Mouse (Mus musculus) left cerebral cortex, adult 2 months (tissue): ENCODE measurements around the gene Ms4a15. TPM values are rescaled to one million over a fixed set of nuclear protein-coding genes. Genes with fewer than 3 reads are reported as not detected.
A peak's percentile ranks its signal among the peaks of the same experiment; 100 is the strongest.

ENCODE experiments used
- DNase-seq, 2 experiments: peaks; one replicate each; pipeline ENCODE4 v3.0.0; 2021 to 2022; ENCODE audit warnings: low spot score in 2 of 2, mixed read lengths in 1 of 2; ENCODE audit errors: extremely low spot score in 1 of 2
- H3K27ac ChIP-seq: fragments of 200-600 bp; 2 replicates; pipeline ENCODE4 v1.8.1; 2022
- H3K4me3 ChIP-seq: fragments of 200-600 bp; 2 replicates; pipeline ENCODE4 v1.8.1; 2022
- CTCF ChIP-seq: fragments of 200-600 bp; IDR thresholded peaks from 2 replicates; pipeline ENCODE4 v1.8.1; 2022; ENCODE audit warnings: antibody characterized with exemption, mild to moderate bottlenecking, moderate library complexity
- intact Hi-C: fragments of 180-260 bp; cut with DNase I; formaldehyde crosslinking; loops from one replicate; pipeline ENCODE4 v1.15.1; 2025
- total RNA-seq, 2 experiments: library from RNA; stranded (reverse); gene quantifications; 2 replicates each; pipeline ENCODE4 v1.2.3; 2021

Ms4a15 gene
- total RNA-seq, 2 experiments from 2014 or later, result not detected

DNA sequence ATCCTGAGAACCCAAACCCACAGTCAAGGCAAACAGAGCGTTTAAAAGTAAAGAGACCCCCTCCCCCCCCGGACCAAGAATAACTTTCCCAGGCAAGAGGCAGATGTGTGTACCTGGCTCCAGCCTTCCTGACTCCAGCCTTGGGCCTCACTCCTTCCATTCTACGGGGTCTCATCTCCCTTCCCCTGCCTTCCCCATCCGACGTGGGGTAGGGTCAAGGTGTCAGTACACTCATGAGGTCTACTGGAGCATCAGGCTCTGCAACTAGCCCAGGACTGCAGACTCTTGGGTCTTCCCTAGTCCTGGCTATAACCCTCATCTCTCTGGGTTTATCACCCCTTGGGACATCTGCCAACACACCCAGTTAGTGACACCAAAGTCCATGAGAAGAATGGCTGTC is 12.8 kb downstream of the Ms4a15 start:
- intact Hi-C loops, result no loop called here
- TF ChIP-seq CTCF, result no peak
- Histone ChIP-seq H3K27ac (no peak overlapping the region), H3K4me3 (no peak overlapping the region)
- DNase-seq, result no peak

DNA sequence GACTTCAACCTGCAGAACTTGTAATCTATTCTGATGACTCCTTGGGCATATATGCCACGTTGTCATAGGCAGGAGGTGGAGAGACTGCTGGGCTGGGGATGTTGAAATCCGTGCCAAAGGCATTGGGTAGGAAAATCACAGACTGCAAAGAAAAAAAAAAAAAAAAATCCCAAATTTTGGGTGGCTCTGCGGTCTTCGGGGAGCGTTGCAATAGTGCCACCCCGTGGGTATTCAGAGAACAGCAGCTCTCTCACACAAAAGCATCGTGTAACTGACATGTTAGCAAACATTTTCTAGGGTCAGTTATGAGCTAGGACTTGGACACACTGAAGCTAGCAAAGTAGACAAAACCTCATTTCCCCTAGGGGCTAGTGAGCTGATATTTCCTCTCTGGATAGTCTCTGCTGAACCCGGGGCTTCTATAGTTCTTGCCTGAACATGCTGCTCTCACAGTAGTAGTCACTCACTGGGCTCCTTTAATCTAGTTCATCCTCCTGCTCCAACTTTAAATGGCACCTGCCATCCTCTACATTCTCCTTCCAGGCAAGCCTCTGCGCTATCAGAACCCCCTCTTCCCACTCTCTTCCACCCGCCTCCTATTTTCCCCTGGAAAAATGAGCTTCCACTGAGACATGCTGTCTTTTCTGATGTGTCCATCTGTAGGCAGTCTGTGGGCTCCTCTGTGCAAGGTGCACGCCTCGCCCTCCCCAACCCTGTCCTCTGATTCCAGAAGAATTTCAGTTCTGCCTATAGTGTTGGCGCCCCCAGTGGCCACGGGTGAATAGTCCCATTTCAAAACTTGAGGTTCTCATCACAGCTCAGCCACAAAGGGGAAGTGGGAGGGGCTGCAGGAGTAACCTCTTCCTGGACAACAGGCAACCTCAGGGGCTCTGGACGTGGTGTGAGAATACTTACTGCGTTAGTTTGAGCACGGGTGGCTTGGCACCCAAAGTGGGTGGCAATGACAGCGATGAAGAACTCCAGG is 13.6 kb downstream of the Ms4a15 start:
- DNase-seq, result peak; percentile 67 to 72
- intact Hi-C loops, result no loop called here
- H3K4me3 ChIP-seq, result 0 out of 2 replicates have a peak overlapping the region, but pooled peaks have one; percentile 16
- no peak overlapping the region for H3K27ac ChIP-seq
- peak; percentile 71 for TF ChIP-seq CTCF

- no peak for DNase-seq
- Histone ChIP-seq H3K27ac (no peak overlapping the region), H3K4me3 (no peak overlapping the region)
- intact Hi-C loops, result no loop called here
- peak; percentile 51 for TF ChIP-seq CTCF
Observed at GRCm38 (mm10) chr19:10976318-10976717, 16.7 kb downstream of the Ms4a15 start.

DNA sequence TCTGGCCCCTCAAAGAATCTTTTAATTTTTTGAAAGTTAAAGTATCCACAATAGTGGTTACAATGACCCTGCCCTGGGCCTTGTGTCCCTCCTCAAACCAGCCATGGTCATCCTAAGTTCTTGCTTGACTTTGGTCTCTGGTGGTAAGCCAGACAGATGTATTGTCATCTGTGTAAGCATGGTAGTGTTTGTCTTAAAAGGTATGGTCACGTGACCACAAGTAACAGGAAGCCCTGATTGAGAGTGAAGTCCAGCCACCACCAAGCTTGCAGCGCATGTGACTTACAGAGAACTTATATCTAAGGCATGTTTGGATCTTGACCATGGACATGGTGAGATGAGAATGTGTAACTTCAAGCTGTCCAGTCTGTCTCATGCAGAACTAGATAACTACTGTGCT is 17.9 kb downstream of the Ms4a15 start:
- intact Hi-C loops, result no loop called here
- no peak overlapping the region for H3K4me3 ChIP-seq

GRCm38 (mm10) chr19:10974238-10974865 is 18.7 kb downstream of the Ms4a15 start, which contains the start of gene Ms4a10:
TSS of gene Ms4a10 (minus strand) at chr19:10974670.
- TF ChIP-seq CTCF, result no peak
- Histone ChIP-seq H3K4me3 (no peak within 1 kb of the TSS), H3K27ac (no peak within 1 kb of the TSS)
- intact Hi-C loops, result no loop called here
- no peak for DNase-seq

More for the DNA sequence above, 17.9 kb downstream of the Ms4a15 start:
- no peak overlapping the region for H3K27ac ChIP-seq
- no peak for TF ChIP-seq CTCF
- DNase-seq, result no peak

- TF ChIP-seq CTCF, result no peak
- Histone ChIP-seq H3K4me3 (no peak overlapping the region), H3K27ac (no peak overlapping the region)
- no peak for DNase-seq
- intact Hi-C loops, result no loop called here
Observed at GRCm38 (mm10) chr19:10973187-10973586, 19.9 kb downstream of the Ms4a15 start.

- TF ChIP-seq CTCF, result no peak
- intact Hi-C loops, result no loop called here
Observed at GRCm38 (mm10) chr19:10972660-10973059, 20.4 kb downstream of the Ms4a15 start.

DNA sequence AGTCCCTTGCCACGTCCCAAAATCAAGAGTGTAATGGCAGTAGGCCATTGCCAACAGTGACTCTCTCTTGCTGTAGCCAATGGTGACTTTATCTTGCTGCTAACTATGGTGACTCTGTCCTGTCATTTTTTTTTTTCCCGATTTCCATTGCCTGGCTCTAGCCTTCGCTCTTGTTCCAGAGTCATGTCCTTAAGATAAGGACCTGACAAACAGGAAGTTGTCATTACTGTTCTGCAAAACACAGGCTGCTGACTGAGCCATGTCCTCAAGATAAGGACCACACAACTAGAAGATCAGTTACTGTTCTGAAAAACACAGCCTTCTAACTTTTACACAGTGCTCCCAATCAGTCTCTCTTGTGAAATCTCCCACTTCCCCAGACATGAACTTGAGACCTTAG is 22.6 kb downstream of the Ms4a15 start:
- no peak for TF ChIP-seq CTCF
- no peak for DNase-seq
- intact Hi-C loops, result no loop called here
- H3K27ac ChIP-seq, result no peak overlapping the region
- H3K4me3 ChIP-seq, result no peak overlapping the region

More at GRCm38 (mm10) chr19:10972660-10973059, 20.4 kb downstream of the Ms4a15 start:
- no peak overlapping the region for H3K4me3 ChIP-seq
- no peak for DNase-seq
- no peak overlapping the region for H3K27ac ChIP-seq

DNA sequence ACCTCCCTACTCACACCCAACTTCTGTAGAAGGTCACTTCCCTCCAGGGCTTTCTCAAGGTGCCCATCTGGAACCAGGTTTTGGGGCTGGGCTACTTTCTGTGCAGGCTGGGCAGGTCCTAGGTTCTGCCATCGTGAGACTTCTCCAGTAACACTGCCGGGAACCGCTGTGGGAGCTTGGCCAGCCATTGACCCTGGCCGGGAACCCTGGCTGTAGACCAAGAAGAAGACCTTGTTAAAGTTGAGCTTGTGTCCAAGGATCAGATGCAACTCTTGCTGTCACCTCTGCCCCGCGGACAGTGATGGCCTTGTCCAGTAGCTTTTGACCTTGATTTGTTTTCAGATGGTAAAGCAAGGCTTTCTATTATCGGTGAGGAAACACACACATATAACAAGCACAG is 24.5 kb downstream of the Ms4a15 start:
- no peak for DNase-seq
- Histone ChIP-seq H3K4me3 (no peak overlapping the region), H3K27ac (no peak overlapping the region)
- TF ChIP-seq CTCF, result no peak
- intact Hi-C loops, result no loop called here

- intact Hi-C loops, result no loop called here
- Histone ChIP-seq H3K4me3 (no peak overlapping the region), H3K27ac (no peak overlapping the region)
- DNase-seq, result no peak
- no peak for TF ChIP-seq CTCF
Observed at GRCm38 (mm10) chr19:10965721-10966120, 27.3 kb downstream of the Ms4a15 start.

DNA sequence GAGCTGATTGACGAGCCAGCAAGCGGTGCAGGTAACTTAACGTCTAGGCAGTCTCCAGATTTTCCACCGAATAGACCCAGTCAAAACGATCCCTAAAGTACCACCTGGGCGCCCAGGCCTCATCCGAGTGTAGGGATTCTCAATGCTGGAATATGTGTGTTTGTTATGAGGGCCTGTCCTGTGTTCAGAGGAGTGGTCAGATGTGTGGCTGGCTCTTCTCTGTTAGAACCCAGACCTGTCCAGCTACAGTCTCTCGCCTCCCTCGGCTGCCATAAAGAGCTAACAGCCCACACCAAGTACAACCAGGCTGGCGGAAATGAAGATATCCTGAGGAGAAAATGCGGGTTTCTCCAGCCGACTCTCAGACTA is 33.1 kb downstream of the Ms4a15 start:
- Histone ChIP-seq H3K27ac (no peak overlapping the region), H3K4me3 (no peak overlapping the region)
- intact Hi-C loops, result loop anchor here (2.0 kb wide), 3 partner anchors 51 to 293 kb away; no protein-coding TSS in a partner anchor
- TF ChIP-seq CTCF, result no peak
- DNase-seq, result no peak
